Mouse (Mus musculus): Measurements from ENCODE around the gene Srsf1.

The Srsf1 gene

DNA sequence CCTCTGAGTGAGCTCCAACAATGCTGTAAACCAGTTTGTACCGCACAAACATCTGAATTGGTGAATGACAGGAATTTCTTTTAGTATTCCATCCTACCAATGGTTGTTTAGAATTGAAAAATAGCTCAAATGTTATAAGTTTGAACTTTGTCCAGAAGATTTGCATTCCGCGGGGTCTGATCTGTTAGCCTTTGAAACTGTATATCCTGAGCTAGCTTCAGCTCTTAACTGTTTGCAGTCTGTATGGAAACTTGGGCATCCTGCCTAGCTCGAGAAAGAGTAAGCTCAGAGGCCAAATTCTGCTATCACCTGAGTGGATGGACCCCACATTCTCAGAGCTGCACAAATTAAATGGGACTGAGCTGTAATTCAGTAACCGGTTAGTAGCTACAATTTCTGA is 23.9 kb downstream of the Srsf1 start:
- DNase-seq (ENCODE audit: low read depth, low spot score) = no peak

DNA sequence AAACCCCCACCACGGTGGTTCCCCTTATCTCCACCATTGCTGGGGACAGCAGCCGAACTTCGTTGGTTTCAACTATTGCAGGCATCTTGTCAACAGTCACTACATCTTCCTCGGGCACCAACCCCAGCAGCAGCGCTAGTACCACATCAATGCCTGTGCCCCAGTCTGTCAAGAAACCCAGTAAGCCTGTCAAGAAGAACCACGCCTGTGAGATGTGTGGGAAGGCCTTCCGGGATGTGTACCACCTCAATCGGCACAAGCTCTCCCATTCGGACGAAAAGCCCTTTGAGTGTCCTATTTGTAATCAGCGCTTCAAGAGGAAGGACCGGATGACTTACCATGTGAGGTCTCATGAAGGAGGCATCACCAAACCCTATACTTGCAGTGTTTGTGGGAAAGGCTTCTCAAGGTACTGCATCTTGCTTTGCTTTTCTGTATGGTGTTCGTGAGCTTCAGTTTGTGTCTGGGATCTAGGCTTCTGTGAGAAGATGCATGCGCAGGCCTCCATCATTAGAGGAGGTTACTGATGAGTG is 26.2 kb downstream of the Srsf1 start:
- no peak for DNase-seq (ENCODE audit: low read depth, low spot score)

DNA sequence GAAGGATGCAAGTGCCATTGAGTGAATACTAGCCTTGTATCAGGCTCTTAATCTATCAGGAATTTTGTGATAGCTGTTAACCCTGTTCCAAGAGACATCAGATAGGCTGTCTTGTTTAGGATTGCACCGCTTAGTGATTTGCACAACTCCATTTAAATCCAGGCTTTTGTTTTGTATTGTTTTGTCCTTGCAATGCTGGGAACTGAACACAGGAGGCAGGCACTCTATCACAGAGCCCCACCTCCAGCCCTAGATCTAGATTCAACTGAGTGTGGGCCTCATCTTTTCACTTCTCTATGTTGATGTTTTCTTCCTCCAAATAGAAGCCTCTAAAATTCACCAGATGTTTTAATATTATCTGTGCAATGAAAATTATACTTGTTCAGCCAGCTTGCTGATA is 28.5 kb downstream of the Srsf1 start:
- DNase-seq (ENCODE audit: low read depth, low spot score) = no peak

- no peak for DNase-seq (ENCODE audit: low read depth, low spot score)
Measured at GRCm38 (mm10) chr11:88076394-88076793, 29.2 kb downstream of the Srsf1 start.

- DNase-seq (ENCODE audit: low read depth, low spot score) = no peak
Measured at GRCm38 (mm10) chr11:88083699-88084098, 36.5 kb downstream of the Srsf1 start.

DNA sequence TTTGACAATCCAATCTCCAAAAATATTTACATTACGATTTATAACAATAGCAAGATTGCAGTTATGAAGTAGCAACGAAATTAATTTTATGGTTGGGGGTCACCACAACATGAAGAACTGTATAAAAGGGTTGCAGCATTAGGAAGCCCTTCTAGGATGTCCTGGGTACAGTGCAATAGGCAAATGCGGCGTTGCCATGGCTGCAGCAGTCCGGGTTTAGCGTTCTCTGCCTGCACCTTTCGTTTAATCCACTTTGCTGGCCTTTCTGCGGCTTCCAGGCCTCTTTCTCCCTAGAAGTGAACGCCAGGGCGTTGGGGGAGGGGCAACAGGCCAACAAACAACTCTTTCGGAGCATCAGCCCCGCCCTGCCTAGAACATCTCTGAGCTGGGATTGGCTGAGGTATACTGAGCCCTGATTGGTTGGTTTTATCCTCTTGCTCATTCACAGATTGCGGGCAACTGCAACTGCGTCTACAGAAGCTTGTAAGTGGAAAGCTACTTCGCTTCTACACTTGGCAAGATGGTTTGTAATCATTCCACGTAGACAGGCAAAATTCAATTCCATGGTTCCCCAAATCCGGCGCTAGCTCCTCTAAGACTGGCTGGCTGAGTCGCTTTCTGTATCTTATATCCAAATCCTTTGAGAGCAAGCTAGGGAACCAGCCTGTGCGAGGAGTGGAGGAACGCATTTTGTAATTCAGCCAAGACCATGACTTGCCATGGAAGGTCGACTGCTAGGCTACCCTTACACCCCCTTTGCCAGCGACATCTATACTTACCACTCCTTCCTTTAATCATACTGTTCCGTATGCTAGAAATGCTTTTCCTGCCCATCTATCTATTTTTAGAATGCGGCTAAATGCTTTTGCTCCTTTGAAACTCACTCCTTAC is 39.8 kb downstream of the Srsf1 start:
- DNase-seq (ENCODE audit: low read depth, low spot score) = peak; percentile 94

DNA sequence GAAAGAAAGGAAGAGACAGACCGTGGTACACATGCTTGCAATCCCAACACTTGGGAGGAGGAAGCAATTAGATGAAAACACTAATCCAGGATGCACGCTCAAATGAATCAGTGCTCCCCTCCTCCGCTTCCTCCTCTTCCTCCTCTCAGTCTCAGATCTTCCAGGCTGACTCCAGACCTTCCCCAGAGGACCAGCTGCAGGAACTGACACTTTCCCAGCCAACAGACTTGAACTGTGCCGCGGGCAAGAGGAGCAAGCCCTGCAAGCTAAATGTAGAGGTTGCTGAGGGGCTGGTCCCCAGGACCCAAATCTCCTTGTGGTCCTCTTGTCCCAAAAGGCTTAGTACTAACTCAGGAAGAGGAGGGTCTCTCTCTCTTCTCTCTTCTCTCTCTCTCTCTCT is 42.0 kb downstream of the Srsf1 start:
- DNase-seq (ENCODE audit: low read depth, low spot score) = no peak

- DNase-seq (ENCODE audit: low read depth, low spot score) = no peak
Measured at GRCm38 (mm10) chr11:88090293-88090692, 43.1 kb downstream of the Srsf1 start.

DNA sequence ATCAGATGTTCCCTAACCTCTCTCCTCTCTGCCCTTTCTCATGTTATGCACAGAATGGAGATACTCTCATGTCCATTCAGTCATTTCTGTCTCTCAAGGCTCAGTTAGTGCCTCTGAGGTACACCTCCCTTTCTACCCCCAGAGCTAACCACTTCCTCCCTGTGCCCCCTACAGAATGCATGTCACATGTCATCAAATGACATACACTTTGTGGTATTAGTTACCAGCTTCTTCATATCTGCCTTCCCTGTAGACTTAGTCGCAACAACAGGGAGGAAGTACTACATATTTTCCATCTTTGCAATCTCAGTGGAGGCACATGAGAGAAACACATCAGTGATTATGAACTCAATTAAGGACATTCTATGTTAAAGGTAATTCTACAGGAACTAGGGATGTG is 44.8 kb downstream of the Srsf1 start:
- no peak for DNase-seq (ENCODE audit: low read depth, low spot score)

DNA sequence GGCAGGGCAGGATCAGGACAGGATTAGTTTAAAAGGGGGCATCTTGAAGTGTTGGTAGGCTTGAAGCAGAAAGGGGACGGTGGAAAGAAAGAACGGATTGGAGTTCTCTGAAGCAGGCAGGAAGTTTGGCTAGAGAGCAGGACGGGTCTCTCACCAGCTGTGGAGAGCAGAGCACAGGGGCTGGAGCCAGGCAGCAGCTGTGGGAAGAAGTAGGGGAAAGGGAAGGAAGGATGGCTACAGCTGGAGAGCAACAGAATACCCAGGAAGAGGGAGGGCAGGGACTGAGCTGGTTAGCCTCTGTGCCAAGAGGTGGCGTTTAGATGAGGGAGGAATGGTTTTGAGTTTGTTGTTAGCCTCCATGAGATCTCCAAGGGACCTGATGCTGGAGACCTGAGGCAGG is 50.0 kb downstream of the Srsf1 start:
- DNase-seq (ENCODE audit: low read depth, low spot score) = peak; percentile 52

- no peak for DNase-seq (ENCODE audit: low read depth, low spot score)
Measured at GRCm38 (mm10) chr11:88098021-88098729, 51.0 kb downstream of the Srsf1 start, which contains the start of gene Cuedc1. Gene Cuedc1 (plus strand): TSS chr11:88098058.

- DNase-seq (ENCODE audit: low read depth, low spot score) = peak; percentile 49
Measured at GRCm38 (mm10) chr11:88098787-88099598, 51.8 kb downstream of the Srsf1 start.

DNA sequence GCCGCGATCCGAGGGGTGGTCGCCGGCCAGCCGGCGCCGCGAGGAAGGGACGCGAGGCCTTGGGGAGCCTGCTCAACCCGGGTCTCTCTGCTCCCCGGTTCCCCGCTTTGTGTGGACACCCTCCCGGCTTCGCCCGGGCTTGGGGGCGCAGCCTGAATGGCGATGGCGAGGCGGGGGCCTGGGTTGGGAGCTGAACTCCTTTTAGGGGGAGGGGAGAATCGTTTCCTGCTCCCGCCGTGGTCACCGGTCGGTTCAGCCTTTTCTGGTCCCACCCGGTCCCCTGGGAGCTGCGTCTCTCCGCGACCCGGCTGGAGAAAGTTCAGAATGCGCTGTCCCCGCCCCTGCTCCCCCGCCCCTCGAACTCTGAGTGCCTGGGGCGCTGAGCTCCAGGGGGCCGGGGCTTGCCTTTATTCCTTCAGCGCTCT is 52.4 kb downstream of the Srsf1 start:
- DNase-seq (ENCODE audit: low read depth, low spot score) = peak; percentile 72

GRCm38 (mm10) chr11:88100170-88100569 is 53.0 kb downstream of the Srsf1 start:
- DNase-seq (ENCODE audit: low read depth, low spot score) = no peak
